Mouse (Mus musculus) adrenal gland, adult (tissue): ENCODE measurements around the gene Ube2v1.
"Not testable (repeated sequence)": the region's sequence is repeated elsewhere in the genome, so short reads cannot be mapped to it uniquely, and the experiment has no call there.

Experiments
- DNase-seq, 2 experiments: peaks; one replicate each; pipeline ENCODE4 v3.0.0; 2022 to 2023; ENCODE audit warnings: low spot score in 1 of 2; ENCODE audit not compliant: inconsistent age in 2 of 2

Ube2v1 gene

DNA sequence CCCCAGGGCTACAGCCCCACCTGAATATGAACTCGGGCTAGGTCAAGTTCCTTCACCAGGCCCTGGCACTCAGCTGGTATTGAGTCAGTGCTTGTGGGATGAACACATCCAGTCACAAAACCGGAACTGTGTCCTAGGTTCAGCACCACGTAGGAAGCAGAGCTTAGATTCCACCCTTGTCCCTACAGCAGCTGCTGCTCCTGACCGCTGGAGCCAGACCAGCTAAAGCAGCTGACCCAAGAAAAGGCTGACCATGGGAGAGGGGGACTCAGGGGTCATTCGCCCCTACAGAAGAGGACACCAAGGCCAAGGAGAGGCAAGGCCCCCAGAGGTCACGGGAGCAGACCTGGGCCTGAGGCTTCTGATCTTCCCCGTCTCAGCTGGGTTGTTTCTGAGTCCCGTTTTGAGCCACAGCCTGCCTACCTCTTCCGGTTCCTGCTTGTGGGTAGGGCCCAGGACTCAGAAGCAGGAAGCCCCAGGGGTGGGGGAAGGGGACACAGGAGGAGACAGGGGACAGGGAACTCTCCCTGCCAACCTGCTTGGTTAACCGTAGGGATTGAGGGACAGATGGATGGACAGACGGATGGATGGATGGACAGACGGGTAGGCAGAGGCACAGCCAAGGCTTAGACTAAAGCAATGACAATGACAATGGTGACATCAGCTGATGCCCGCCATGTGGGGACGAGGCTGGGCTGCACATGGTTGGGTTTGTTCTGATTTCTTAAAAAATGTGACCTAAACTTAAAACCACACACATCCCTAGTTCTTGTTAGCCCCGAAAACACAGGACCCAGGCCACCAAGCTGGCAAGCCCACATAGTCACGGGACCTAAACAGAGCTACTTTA, 25.0 kb upstream of the Ube2v1 start:
- peak; percentile 56 to 64 for DNase-seq

GRCm38 (mm10) chr2:167654911-167655600, 23.2 kb upstream of the Ube2v1 start:
- no peak for DNase-seq

- no peak for DNase-seq
Measured at GRCm38 (mm10) chr2:167652694-167653093, 20.8 kb upstream of the Ube2v1 start.

DNA sequence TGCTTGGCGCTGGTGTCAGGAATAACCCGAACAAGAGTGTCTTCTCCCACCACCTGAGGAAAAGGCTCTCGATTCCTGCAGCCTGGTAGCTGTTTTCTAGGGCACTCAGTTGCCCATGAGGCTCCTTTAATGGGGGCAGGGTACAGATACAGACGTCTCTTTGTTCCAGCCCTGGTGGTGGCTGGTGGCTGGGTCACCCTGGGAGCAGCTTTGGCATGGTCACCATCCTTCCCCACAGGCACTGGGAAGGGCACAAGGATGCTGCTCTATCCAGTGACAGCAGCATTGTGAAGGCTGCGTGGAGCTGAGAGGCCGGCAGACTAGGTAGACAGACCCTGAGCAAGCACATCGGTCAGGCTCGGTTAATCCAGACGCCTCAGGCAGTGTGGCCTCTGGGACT, 19.7 kb upstream of the Ube2v1 start:
- DNase-seq = no peak

GRCm38 (mm10) chr2:167649290-167650032, 17.6 kb upstream of the Ube2v1 start:
- DNase-seq = peak; percentile 50 to 68

DNA sequence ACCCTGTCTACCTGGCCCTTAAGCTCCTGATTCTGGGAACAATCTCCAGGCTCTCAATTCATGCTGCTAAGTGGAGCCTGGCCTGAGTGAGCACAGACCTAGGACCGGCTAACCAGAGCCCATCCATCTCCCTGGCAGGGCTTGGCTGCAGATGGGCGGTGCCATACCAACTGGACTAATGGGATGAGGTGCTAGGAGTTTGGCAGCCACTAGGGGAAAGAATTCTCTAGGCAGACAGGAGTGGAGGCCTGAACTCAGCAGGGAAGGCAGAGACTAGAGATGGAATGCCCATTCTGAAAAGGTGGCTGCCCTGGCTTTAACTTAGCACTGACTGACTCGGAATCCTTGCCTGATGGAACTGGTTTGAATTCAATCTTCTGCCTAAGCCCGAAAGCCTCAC, 14.5 kb upstream of the Ube2v1 start:
- DNase-seq = no peak

DNA sequence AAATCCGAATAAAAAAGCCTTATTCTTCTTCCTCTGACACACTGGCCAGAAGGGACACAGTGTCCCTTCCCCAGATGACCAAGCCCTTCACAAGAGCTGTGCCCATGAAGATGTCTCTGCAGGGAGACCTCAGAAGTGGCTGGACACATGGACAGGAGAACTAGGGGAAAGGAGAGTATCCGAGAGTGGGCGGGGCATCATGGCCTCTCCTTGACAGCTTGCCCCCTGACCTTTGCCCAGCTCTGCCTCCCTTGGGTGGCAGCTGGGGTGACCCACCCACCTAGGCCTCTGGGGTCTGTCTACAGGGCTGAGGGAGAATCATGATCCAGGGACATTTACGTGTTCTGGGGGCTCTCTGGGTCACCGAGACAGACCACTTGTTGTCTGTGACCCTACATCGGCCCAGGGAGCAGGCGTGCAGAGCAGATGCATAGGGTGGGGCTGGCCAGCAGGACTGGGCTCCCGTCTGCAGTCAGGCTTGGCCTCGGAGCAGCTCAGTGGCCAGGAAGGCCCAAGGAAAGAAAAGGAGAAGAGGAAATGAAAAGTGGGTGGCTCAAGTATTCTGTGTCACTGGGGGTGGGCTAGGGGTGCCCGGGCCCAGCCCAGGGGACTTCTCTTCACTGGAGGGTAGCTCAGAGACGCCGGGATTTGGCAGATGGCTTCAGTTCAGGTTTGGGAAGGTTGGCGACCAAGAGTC, 11.6 kb upstream of the Ube2v1 start:
- not testable (repeated sequence) for DNase-seq

DNA sequence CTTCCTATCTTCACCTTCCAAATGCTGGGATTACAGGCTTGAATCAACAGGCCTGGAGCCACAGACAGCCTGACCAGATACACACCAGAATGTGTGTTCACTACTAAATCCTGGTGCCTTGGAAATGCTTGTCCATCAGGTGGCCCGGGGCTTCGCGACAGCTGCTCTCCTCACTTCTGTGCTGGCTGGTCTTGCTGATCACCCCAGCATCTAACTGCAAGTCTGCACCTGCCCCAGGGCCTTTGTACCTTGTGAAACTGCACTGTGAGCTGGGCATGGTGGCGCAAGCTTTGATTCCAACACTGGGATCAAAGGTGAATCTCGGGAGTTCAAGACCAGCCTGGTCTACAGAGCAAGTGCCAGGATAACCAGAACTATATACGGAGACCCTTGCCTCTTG, 10.3 kb upstream of the Ube2v1 start:
- no peak for DNase-seq

DNA sequence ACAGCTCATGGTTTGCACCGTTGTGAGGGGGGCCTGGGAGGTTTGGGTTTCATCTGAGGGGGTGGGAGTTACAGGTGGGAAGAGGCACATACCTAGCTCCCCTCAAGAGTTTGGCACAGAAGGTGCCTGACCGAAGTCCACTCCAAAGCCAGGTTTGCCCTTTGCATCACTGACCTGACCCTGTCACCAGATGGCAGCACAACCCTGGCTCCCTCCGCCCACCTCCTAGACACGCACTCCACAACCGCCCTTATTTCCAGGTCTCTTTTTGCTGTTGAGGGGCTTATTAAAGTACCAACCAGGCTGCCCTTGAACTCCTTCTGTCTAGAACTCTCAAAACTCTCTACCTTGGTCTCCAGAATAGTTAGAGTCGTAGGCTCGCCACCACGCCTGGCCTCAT, 9.4 kb upstream of the Ube2v1 start:
- peak; percentile 54 to 84 for DNase-seq

GRCm38 (mm10) chr2:167640279-167640678, 8.4 kb upstream of the Ube2v1 start:
- DNase-seq = no peak

DNA sequence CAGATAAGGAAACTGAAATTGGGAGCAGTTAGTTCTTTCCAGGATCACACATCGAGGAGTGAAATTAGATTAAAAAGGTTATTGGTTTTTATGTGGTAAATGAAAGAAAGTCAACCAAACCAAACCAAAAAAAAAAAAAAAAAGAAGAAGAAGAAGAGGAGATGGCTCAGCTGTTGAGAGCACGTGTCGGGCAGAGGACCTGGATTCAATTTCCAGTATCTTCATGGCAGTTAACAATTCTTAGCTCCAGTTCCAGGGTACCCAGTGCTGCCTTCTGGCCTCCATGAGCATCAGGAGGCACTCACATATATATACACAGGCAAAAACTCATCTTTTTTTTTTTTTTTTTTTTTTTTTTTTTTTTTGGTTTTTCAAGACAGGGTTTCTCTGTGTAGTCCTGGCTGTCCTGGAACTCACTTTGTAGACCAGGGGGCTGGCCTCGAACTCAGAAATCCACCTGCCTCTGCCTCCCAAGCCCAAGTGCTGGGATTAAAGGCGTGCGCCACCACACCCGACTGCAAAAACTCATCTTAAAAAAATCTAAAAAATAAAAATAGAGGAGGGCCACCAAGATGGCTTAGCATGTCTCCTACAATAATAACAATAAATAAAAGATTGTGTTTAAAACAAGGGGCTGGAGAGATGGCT, 3.1 kb upstream of the Ube2v1 start:
- DNase-seq = no peak

DNA sequence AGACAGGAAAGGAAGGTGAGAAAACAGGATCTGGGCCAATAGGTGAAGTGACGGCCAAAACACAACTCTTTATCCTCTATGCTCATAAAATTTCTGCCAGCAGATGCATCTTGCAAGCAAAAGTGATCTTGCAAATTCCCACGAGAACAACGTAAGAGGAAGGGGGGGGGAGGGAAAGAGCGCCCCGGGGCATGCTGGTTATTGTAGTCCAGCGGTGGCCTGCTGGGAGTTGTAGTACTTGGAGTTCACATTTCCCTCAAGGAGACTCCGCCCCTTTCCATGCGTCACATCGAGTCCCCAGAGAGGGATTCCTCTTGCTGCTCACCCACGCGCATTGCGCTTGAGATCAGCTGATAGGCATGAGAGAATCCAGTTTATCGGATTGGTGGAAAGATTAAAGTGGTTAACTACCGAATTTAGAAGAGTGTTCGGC, 2.5 kb upstream of the Ube2v1 start:
- DNase-seq = peak; percentile 96 to 98

GRCm38 (mm10) chr2:167633537-167633872, 1.6 kb upstream of the Ube2v1 start:
- peak in 1 of 2 experiments; percentile 64 for DNase-seq

GRCm38 (mm10) chr2:167632731-167633536, 1.0 kb upstream of the Ube2v1 start:
- DNase-seq = peak; percentile 36 to 69

DNA sequence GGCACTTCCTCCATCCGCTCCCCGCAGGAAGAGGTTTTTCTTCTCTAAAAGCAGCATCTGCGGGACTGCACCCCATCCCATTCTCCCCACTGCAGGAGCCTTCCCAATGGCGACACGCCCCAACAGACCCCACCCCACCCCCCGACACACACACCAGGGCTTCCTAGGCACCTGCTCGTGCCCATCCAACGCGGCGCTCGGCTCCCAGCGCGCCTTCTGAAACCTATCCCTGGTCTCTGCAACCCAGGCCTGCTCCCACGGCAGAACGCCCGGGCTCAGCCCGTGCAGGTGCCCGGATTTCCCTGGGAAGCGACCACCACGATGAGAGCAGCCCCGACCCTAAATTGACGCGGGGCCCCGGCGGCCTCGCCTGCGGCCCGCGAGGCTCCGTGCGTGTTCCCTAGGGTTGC, 709 bp downstream of the Ube2v1 start:
- peak; percentile 65 to 77 for DNase-seq

DNA sequence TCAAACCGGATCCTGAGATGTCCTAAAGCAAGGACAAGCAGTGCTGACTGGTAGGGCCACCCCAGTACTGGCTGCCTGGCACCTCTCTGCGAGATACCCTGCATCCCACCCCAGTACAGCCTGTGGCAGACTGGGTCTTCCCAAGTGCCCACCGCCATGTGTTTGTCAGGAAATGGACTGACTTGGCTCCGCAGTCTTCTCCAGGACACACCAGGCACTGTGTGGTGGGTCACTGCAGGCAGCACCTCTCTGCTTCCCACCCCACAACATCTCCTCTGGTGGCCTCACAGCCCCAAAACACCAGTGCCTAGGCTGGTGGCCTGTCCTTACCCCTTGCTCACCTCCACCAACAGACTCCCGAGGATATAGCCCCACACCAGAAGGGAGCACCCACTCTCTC, 1.5 kb downstream of the Ube2v1 start:
- DNase-seq = no peak

DNA sequence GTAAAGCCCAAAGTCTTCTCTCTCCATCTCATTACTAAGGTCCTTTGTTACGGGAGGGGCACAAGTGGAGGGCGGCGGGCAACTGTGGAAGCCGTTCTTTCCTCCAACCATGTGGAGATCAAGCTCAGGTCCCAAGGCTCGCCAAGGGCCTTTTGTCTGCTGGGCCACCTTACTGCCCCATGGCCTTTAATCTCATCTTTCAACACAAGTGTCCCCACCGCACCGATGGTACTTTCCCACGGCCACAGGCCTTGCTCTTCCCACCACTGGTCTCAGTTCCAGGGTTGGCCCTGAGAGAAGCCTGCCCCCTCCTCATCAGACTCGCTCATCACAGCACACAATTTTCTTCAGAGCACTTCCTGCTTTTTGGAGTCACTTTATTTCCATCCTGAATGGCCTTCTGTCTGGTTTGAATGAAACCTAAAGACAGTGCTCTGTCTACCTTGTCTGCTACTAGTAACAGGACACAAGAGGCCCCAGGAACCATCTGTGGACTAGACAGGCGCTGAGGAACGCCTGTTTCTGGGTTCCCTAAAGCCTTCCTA, 2.2 kb downstream of the Ube2v1 start:
- no peak for DNase-seq

- no peak for DNase-seq
Measured at GRCm38 (mm10) chr2:167628872-167629271, 3.0 kb downstream of the Ube2v1 start.

DNA sequence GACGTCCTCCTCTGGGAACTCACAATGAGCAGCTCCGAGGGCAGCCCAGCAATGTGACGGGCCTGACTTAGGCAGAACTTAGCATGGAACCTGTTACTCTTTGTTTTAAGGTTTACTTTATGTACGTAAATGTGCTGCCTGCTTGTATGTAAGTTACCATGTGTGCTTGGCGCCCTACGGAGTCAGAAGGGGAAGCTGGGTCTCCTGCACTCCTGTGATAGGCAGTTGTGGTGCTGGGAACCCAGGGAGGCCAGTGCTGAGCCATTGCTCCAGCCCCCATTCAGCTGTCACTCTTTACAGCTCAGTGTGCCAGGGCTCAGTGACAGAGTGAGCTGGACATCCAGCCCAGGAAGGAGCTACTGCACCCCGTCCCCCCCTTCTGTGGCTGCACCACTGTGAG, 4.9 kb downstream of the Ube2v1 start:
- DNase-seq = no peak

DNA sequence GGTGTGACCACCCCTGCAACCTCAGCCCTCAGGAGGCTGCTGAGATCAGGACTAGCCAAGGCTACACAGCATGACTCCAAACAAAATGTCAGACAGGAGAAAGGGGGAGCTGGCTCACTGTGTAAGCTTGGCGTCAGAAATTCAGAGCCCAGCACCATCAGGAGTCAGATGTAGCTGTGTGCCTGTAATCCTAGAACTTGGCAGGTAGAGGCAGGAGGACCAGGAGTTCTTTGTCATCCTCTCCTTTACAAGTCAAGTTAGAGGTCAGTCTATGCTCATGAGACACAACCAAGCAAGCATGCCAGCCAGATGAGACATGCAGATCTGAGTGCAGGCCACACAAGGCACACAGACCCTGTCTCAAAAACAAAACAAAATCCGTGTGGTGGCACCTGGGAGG, 6.2 kb downstream of the Ube2v1 start:
- peak in 1 of 2 experiments; percentile 71 for DNase-seq
